Mouse (Mus musculus) lung, postnatal 0 days (tissue): ENCODE measurements around the gene Hoxd13.

Experiments
- CTCF ChIP-seq: IDR thresholded peaks from 2 replicates; pipeline ENCODE4 v1.5.1; 2016; ENCODE audit warnings: antibody characterized with exemption, mild to moderate bottlenecking
- EP300 ChIP-seq: IDR thresholded peaks from 2 replicates; pipeline ENCODE4 v1.6.1; 2016; ENCODE audit warnings: antibody characterized with exemption, mild to moderate bottlenecking, control low read depth

GRCm38 (mm10) chr2:74703720-74704392, 35.7 kb downstream of the Hoxd13 start:
- TF ChIP-seq CTCF (no peak), EP300 (no peak)
